Mouse (Mus musculus): ENCODE results near the gene Gm20388. TPM values are rescaled to one million over a fixed set of nuclear protein-coding genes. Genes with fewer than 3 reads are reported as not detected.

Gene Gm20388
- total RNA-seq, 2 experiments from 2014 or later = 5.8 TPM; not detected in 1

GRCm38 (mm10) chr8:120623608-120624007, 713.0 kb downstream of the Gm20388 start:
- no peak for DNase-seq

GRCm38 (mm10) chr8:120626461-120626860, 715.8 kb downstream of the Gm20388 start:
- DNase-seq = no peak

- no peak for DNase-seq
Observed at GRCm38 (mm10) chr8:120627298-120627697, 716.7 kb downstream of the Gm20388 start.

GRCm38 (mm10) chr8:120630031-120630430, 719.4 kb downstream of the Gm20388 start:
- no peak for DNase-seq

- no peak for DNase-seq
Observed at GRCm38 (mm10) chr8:120630848-120631247, 720.2 kb downstream of the Gm20388 start.

- peak; percentile 28 for DNase-seq
Observed at GRCm38 (mm10) chr8:120631441-120632375, 721.1 kb downstream of the Gm20388 start.

GRCm38 (mm10) chr8:120632969-120633664, 722.5 kb downstream of the Gm20388 start:
- no peak for DNase-seq

GRCm38 (mm10) chr8:120633665-120634271, 723.1 kb downstream of the Gm20388 start:
- DNase-seq = peak; percentile 32

- DNase-seq = peak; percentile 73
Observed at GRCm38 (mm10) chr8:120634329-120634839, 723.7 kb downstream of the Gm20388 start.

GRCm38 (mm10) chr8:120641245-120641644, 730.6 kb downstream of the Gm20388 start:
- no peak for DNase-seq

- no peak for DNase-seq
Observed at GRCm38 (mm10) chr8:120642031-120642662, 731.5 kb downstream of the Gm20388 start.

GRCm38 (mm10) chr8:120644663-120645062, 734.0 kb downstream of the Gm20388 start:
- peak; percentile 95 for DNase-seq

GRCm38 (mm10) chr8:120647532-120647931, 736.9 kb downstream of the Gm20388 start, which contains the start of gene 1190005I06Rik:
1190005I06Rik (minus strand) TSS chr8:120647632.
- DNase-seq = no peak

- no peak for DNase-seq
Observed at GRCm38 (mm10) chr8:120656322-120657052, 745.8 kb downstream of the Gm20388 start.

GRCm38 (mm10) chr8:120657415-120657814, 746.8 kb downstream of the Gm20388 start:
- DNase-seq = no peak

GRCm38 (mm10) chr8:120664566-120664965, 753.9 kb downstream of the Gm20388 start:
- no peak for DNase-seq

GRCm38 (mm10) chr8:120665726-120666455, 755.2 kb downstream of the Gm20388 start:
- no peak for DNase-seq

GRCm38 (mm10) chr8:120666807-120667470, 756.3 kb downstream of the Gm20388 start:
- no peak for DNase-seq

GRCm38 (mm10) chr8:120667561-120668373, 757.1 kb downstream of the Gm20388 start, which contains the start of the genes Gm27021 and Cox4i1:
Gm27021 (minus strand) TSS chr8:120668079.
Cox4i1 (plus strand) TSS chr8:120668222.
- peak; percentile 95 for DNase-seq

Measured in heart, postnatal 4 days (tissue).